Mouse (Mus musculus) stomach, postnatal 0 days (tissue): ENCODE measurements around the gene Bhlhe40.

Experiments
- CTCF ChIP-seq: IDR thresholded peaks from 2 replicates; pipeline ENCODE4 v1.5.1; 2016; ENCODE audit warnings: antibody characterized with exemption, low read depth, mild to moderate bottlenecking, moderate library complexity
- EP300 ChIP-seq: optimal IDR thresholded peaks from 2 replicates; pipeline ENCODE3; 2016; ENCODE audit warnings: antibody characterized with exemption

DNA sequence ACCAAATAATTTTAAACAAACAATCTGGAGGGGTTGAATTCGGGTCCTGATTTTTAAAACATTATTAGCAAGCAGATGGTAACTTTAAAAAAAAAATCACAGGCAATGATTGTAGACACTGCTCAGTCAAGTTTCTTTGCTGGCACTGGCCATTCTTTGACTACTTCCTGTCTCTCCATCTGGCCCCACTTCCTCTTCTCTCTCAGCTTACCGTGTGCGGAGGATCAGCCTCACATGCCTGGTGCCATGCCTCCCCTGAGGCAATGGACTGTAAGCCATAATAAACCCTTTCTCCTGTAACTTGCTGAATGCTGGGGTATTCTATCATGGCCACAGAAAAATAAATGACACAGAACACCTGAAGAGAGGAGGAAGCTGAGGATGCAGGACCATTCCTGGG, 48.8 kb upstream of the Bhlhe40 start:
- TF ChIP-seq CTCF (no peak), EP300 (no peak)
